Mouse (Mus musculus) limb, embryonic 14.5 days (tissue): ENCODE data around the gene Barhl1. TPM values are rescaled to one million over a fixed set of nuclear protein-coding genes. Genes with fewer than 3 reads are reported as not detected.
A peak's percentile ranks its signal among the peaks of the same experiment; 100 is the strongest.

Source experiments
- ATAC-seq: fragments of 200-750 bp; cut with Nextera tagmentation; 2 replicates; pipeline ENCODE4 v1.8.0; 2017; ENCODE audit warnings: low read depth, moderate number of reproducible peaks, moderate TSS enrichment; ENCODE audit not compliant: low FRiP score
- DNase-seq: peaks from one replicate; pipeline ENCODE4 v3.0.0-alpha.2; 2015; ENCODE audit warnings: low spot score
- H3K27ac ChIP-seq: fragments of 300-500 bp; sonication (generic); replicated peaks from 2 replicates; pipeline ENCODE4 v1.5.1; 2014; ENCODE audit warnings: low read depth, mild to moderate bottlenecking, low read length, moderate library complexity, mixed read lengths
- H3K27me3 ChIP-seq: fragments of 300-500 bp; sonication (generic); 2 replicates; pipeline ENCODE4 v1.6.1; 2014; ENCODE audit warnings: low read length, mixed read lengths; ENCODE audit not compliant: control insufficient read depth, insufficient read depth
- H3K36me3 ChIP-seq: fragments of 300-500 bp; sonication (generic); 2 replicates; pipeline ENCODE4 v1.6.1; 2014; ENCODE audit warnings: mild to moderate bottlenecking, low read length, moderate library complexity, mixed read lengths; ENCODE audit not compliant: control insufficient read depth, insufficient read depth
- H3K4me1 ChIP-seq: fragments of 300-500 bp; sonication (generic); 2 replicates; pipeline ENCODE4 v1.6.1; 2014; ENCODE audit warnings: antibody characterized with exemption, low read length, mixed read lengths; ENCODE audit not compliant: control insufficient read depth, insufficient read depth
- H3K4me2 ChIP-seq: fragments of 300-500 bp; sonication (generic); replicated peaks from 2 replicates; pipeline ENCODE4 v1.6.1; 2014; ENCODE audit warnings: low read depth, mild to moderate bottlenecking, low read length, moderate library complexity; ENCODE audit not compliant: severe bottlenecking
- H3K4me3 ChIP-seq: fragments of 300-500 bp; sonication (generic); replicated peaks from 2 replicates; pipeline ENCODE4 v1.5.1; 2014; ENCODE audit warnings: low read length
- H3K9ac ChIP-seq: fragments of 300-500 bp; sonication (generic); 2 replicates; pipeline ENCODE4 v1.6.1; 2014; ENCODE audit warnings: mild to moderate bottlenecking, low read depth, low read length, moderate library complexity; ENCODE audit not compliant: severe bottlenecking
- H3K9me3 ChIP-seq: fragments of 300-500 bp; sonication (generic); 2 replicates; pipeline ENCODE4 v1.6.1; 2016; ENCODE audit warnings: low read length; ENCODE audit not compliant: control insufficient read depth
- POLR2A ChIP-seq: fragments of 200-500 bp; IDR thresholded peaks from 2 replicates; pipeline ENCODE4 v1.8.0; 2012; ENCODE audit warnings: inconsistent platforms, mild to moderate bottlenecking, moderate library complexity, borderline replicate concordance; ENCODE audit not compliant: insufficient read depth, insufficient read length; ENCODE audit errors: extremely low read depth
- WGBS: fragments of 180-500 bp; shearing (Covaris S2); extraction: QIAGEN DNeasy Blood & Tissue Kit; methylation state at CpG from one replicate; pipeline ENCODE4 v1.1.7; 2014; 5-methylcytosine and 5-hydroxymethylcytosine counted together
- polyA plus RNA-seq, 2 experiments: library from polyadenylated mRNA; depleted of rRNA in 1 of 2; stranded (reverse) in 1 of 2; unstranded in 1 of 2; fragments of >200 nt; fragmentation: Nextera tagmentation in 1 of 2; extraction: Ambion mirVana in 1 of 2; gene quantifications; 2 replicates each; pipeline versions ENCODE4 v1.2.1 to v1.2.3; 2012 to 2014

Gene Barhl1
- polyA plus RNA-seq, 2 experiments, result 0.13 TPM; not detected in 1

DNA sequence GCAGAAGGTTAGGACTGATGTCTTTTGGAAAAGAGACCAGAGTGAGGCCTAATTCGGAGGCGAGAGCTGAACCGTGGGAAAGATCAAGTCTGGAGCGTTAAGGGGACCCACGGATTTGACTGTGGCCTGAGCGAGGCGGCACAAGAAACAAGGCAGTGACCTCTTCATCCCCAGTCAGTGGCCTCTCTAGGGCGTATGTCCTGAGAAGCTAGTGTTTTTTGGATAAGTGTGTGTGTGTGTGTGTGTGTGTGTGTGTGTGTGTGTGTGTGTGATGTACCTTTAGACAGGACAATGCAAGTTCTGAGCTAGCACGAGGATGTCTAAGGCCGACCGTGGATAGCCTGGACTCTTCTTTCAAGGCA lies 669 bp upstream of the Barhl1 start:
- no peak overlapping the region for H3K9ac ChIP-seq
- DNase-seq (no peak), ATAC-seq (no peak)
- no peaks in the 10 kb centered on the region for H3K36me3 ChIP-seq
- H3K4me1 ChIP-seq, result no peaks in the 10 kb centered on the region
- H3K27ac ChIP-seq, result no peak overlapping the region
- no peak for TF ChIP-seq POLR2A
- H3K27me3 ChIP-seq, result peaks cover 92% of the 10 kb centered on the region
- no peak overlapping the region for H3K4me3 ChIP-seq
- H3K9me3 ChIP-seq, result no peaks in the 10 kb centered on the region
- 1% methylated on average over 11 of the region's 11 CpGs for WGBS
- H3K4me2 ChIP-seq, result no peak overlapping the region

DNA sequence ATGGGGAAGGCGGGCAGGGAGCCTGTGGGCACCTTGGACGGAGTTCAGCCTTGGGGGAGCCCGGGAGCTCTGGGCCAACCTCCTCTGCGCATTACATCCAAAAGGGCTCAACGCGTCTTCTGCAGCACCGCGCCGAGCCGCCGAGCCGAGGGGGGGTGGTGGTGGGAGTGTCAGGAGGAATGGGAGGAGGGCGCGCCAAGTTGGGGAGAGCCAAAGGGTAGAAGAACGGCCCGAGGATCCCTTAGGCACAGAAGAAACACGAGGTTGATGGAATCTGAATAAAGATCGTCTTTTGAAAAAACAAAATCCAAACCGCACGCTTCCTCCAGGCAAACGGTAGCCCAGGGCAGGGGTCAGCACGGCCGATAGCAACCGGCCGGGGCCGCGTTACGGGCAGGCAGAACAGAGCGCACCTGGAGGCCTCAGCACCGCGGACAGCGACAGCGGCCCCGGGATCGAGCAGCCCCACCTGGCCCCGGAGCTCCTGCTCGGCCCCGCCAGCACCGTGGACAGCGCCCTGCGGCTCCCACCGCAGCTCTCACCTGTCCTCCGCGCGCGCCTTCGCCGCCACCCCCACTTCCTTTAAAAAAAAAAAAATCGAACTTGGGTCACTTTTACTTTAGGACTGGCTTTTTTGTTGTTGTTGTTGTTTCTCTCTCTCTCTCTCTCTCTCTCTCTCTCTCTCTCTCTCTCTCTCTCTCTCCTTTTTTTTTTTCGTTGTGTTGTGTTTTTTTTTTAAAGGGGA lies 528 bp downstream of the Barhl1 start:
- no peaks in the 10 kb centered on the region for H3K4me1 ChIP-seq
- WGBS, result 1% methylated on average over 46 of the region's 50 CpGs
- no peak overlapping the region for H3K9ac ChIP-seq
- ATAC-seq, result peak; percentile 65
- H3K4me2 ChIP-seq, result peak overlapping the region; percentile 22; the same call in 1 of the 2 replicates
- peak; percentile 80 for DNase-seq
- H3K4me3 ChIP-seq, result no peak overlapping the region; the same call in 1 of the 2 replicates
- no peaks in the 10 kb centered on the region for H3K9me3 ChIP-seq
- H3K36me3 ChIP-seq, result no peaks in the 10 kb centered on the region
- H3K27me3 ChIP-seq, result peaks cover 95% of the 10 kb centered on the region
- no peak for TF ChIP-seq POLR2A
- no peak overlapping the region for H3K27ac ChIP-seq

DNA sequence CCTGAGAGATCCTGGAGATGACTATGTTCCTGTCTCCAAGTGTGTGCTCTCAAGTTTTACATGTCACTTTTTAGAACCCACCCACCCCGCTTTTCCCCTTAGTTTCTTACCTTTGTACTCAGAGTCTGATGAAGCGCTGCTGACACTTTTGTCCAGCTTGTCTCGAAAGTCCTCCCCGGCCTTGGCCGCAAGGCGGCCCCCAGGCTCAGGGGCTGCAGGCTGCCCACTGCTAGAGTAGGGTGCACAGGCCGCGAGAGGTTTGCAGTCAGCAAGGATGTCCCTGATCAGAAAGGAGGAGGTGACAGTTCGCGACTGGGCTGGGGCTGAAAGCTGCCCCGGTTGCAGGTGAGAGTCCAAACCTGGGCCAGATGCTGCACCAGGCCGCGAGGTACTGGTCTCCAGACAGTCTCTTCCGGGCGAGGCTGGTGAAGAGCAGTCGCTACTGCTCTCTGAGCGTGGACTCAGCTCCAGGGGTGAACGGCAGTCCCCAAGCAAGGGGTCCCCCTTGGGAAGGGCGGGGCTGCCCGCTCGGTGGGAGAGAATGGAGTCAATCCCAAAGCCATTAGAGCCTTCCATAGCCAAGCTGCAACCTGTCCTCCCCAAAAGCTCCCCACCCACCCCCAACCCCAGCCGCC lies 1.2 kb downstream of the Barhl1 start:
- no peak overlapping the region for H3K4me3 ChIP-seq
- H3K4me2 ChIP-seq, result no peak overlapping the region
- DNase-seq (no peak), ATAC-seq (no peak)
- H3K4me1 ChIP-seq, result no peaks in the 10 kb centered on the region
- H3K9ac ChIP-seq, result no peak overlapping the region
- TF ChIP-seq POLR2A, result no peak
- peaks cover 97% of the 10 kb centered on the region for H3K27me3 ChIP-seq
- no peak overlapping the region for H3K27ac ChIP-seq
- no peaks in the 10 kb centered on the region for H3K9me3 ChIP-seq
- no peaks in the 10 kb centered on the region for H3K36me3 ChIP-seq
- WGBS, result 4% methylated on average over 22 of the region's 22 CpGs

DNA sequence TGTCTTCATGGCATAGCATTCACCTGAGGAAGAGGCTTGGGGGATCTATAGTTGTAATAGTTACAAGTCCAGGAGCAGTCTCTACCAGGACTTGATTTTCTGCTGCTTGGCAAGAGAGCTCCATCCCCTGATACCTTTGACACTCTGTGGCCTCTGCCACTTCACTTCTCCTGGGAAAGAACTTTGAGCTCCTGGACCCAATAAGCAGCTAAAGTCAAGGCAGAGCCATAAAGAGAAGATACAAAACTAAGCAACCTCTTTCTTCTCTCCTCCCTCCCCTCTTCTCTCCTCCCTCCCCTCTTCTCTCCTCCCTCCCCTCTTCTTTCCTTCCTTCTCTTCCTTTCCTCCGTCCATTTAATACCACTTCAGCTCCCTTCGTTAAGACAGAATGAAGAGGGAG lies 2.3 kb downstream of the Barhl1 start:
- Histone ChIP-seq H3K9me3 (no peaks in the 10 kb centered on the region), H3K4me3 (no peak overlapping the region), H3K36me3 (no peaks in the 10 kb centered on the region), H3K9ac (no peak overlapping the region), H3K27me3 (peaks cover 100% of the 10 kb centered on the region), H3K27ac (no peak overlapping the region), H3K4me1 (no peaks in the 10 kb centered on the region), H3K4me2 (no peak overlapping the region)
- no peak for ATAC-seq
- 6% methylated on average over 2 of the region's 2 CpGs for WGBS
- TF ChIP-seq POLR2A, result no peak
- no peak for DNase-seq

DNA sequence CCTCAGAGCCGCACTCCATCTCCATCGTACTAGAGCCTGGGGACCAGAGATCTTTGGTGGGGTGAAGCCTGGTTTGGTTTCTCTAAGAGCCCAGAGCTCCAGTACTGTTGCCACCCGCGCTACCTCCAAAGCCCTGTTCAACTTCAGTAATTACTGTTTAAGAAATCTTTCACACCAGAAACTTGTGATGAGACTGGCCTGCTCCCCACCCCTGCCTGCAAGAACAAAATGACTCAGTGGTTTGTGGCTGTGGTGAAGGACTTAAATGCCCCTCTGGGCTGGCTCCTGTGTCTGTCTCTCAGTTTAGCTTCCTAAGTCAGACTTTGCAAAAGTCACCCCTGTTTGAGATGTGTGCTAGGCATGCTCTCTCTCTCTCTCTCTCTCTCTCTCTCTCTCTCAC lies 3.5 kb downstream of the Barhl1 start:
- ATAC-seq (no peak), DNase-seq (no peak)
- no peak overlapping the region for H3K4me3 ChIP-seq
- H3K36me3 ChIP-seq, result no peaks in the 10 kb centered on the region
- no peak for TF ChIP-seq POLR2A
- no peak overlapping the region for H3K27ac ChIP-seq
- H3K27me3 ChIP-seq, result peaks cover 100% of the 10 kb centered on the region
- no peaks in the 10 kb centered on the region for H3K4me1 ChIP-seq
- no peaks in the 10 kb centered on the region for H3K9me3 ChIP-seq
- H3K9ac ChIP-seq, result no peak overlapping the region
- WGBS, result 1% methylated on average over 4 of the region's 4 CpGs
- H3K4me2 ChIP-seq, result no peak overlapping the region
